In genomic region chr7:140208677-140209076, GRCm38 (mm10) we compare ENCODE assay signal across 21 mouse cellular contexts. TPM values are rescaled to one million over a fixed set of nuclear protein-coding genes. Genes with fewer than 3 reads are reported as not detected.
DNase-seq lines count a peak whose midpoint lies in the region; ATAC-seq and TF ChIP-seq lines count a peak whose summit lies in the region.
"Had no signal": no experiment of that assay in that cellular context is flagged by ENCODE, and none has a peak within 500 bp of the region (broad histone marks: within the 10 kb centered on the region; RNA-seq: fewer than 3 reads in every experiment).

No protein-coding gene starts in this region.

- no peaks in the 10 kb centered on the region for H3K27me3 ChIP-seq in lung, embryonic 14.5 days (ENCODE audit: insufficient read depth, low read length)
- no peaks in the 10 kb centered on the region for H3K27me3 ChIP-seq in liver, embryonic 14.5 days (ENCODE audit: control insufficient read depth, insufficient read depth, low read length)

- WGBS in lung, embryonic 14.5 days = 49% methylated on average over 3 of the region's 3 CpGs
- 21% methylated on average over 3 of the region's 3 CpGs for WGBS in liver, embryonic 14.5 days (ENCODE audit: insufficient replicate concordance)

- H3K4me1 ChIP-seq in lung, embryonic 14.5 days (ENCODE audit: insufficient read depth) = no peaks in the 10 kb centered on the region
- H3K4me1 ChIP-seq in liver, embryonic 14.5 days (replicated peaks; ENCODE audit: control insufficient read depth in 2 of 2, insufficient read depth in 2 of 2, low read length in 1 of 2) = peaks cover 10 to 26% of the 10 kb centered on the region in 2 experiments
- H3K4me1 ChIP-seq: forebrain, embryonic 10.5 days; limb, embryonic 10.5 days had no signal

- ATAC-seq in lung, embryonic 14.5 days (ENCODE audit: insufficient read depth) = no peak
- ATAC-seq in liver, embryonic 14.5 days (ENCODE audit: insufficient read depth) = no peak

- H3K9me3 ChIP-seq in lung, embryonic 14.5 days (ENCODE audit: low read depth, low read length) = no peaks in the 10 kb centered on the region
- no peaks in the 10 kb centered on the region for H3K9me3 ChIP-seq in liver, embryonic 14.5 days (ENCODE audit: control insufficient read depth, low read length)
- H3K9me3 ChIP-seq: forebrain, embryonic 10.5 days; G1E; limb, embryonic 10.5 days had no signal

- DNase-seq in cerebellum, postnatal 10 days = peak; percentile 23 to 30
- no peak for DNase-seq in cerebellum, adult 11 months
- peak; percentile 59 for DNase-seq in lung, embryonic 14.5 days
- DNase-seq in lung, postnatal 4 days = no peak
- peak; percentile 17 to 37 (median 31) for DNase-seq in liver, embryonic 14.5 days (ENCODE audit: low read depth in 3 of 3, low spot score in 3 of 3)
- DNase-seq in thymus, postnatal 36 days = peak; percentile 29 to 55
- DNase-seq in layer of hippocampus, postnatal 36 days = no peak
- DNase-seq in cerebellum, adult 11-12 months = no peak
- DNase-seq: cerebellum, adult 2 months; heart, adult 18-20 months had no signal

- no peak overlapping the region for H3K4me3 ChIP-seq in lung, embryonic 14.5 days (ENCODE audit: low read depth, low read length)
- no peak overlapping the region for H3K4me3 ChIP-seq in liver, embryonic 14.5 days (ENCODE audit: insufficient read depth in 1 of 2, low read depth in 2 of 2, low read length in 2 of 2)
- H3K4me3 ChIP-seq: forebrain, embryonic 10.5 days; limb, embryonic 10.5 days had no signal

- no peak overlapping the region for H3K9ac ChIP-seq in lung, embryonic 14.5 days
- H3K9ac ChIP-seq in liver, embryonic 14.5 days (replicated peaks) = no peak overlapping the region
- H3K9ac ChIP-seq: hindbrain, embryonic 14.5 days had no signal

- no peak for TF ChIP-seq EP300 in liver, embryonic 14.5 days (IDR thresholded peaks at IDR 0.05; ENCODE audit: low read depth)

- H3K4me2 ChIP-seq in lung, embryonic 14.5 days = no peak overlapping the region
- H3K4me2 ChIP-seq in liver, embryonic 14.5 days (ENCODE audit: low read depth) = no peak overlapping the region; the same call in 1 of the 2 replicates
- H3K4me2 ChIP-seq: hindbrain, embryonic 14.5 days had no signal

- H3K27ac ChIP-seq in lung, embryonic 14.5 days (ENCODE audit: low read depth) = no peak overlapping the region
- H3K27ac ChIP-seq in liver, embryonic 14.5 days = no peak overlapping the region
- H3K27ac ChIP-seq: forebrain, embryonic 10.5 days; hindbrain, embryonic 14.5 days; kidney, postnatal 0 days; limb, embryonic 10.5 days had no signal

- no peaks in the 10 kb centered on the region for H3K36me3 ChIP-seq in lung, embryonic 14.5 days (ENCODE audit: insufficient read depth)
- H3K36me3 ChIP-seq in liver, embryonic 14.5 days (replicated peaks; ENCODE audit: control insufficient read depth, insufficient read depth, low read depth) = no peaks in the 10 kb centered on the region
- H3K36me3 ChIP-seq: forebrain, embryonic 10.5 days; G1E; limb, embryonic 10.5 days had no signal

- TF ChIP-seq CTCF in lung, embryonic 14.5 days (IDR thresholded peaks at IDR 0.05; ENCODE audit: low read depth) = no peak
- no peak for TF ChIP-seq CTCF in liver, embryonic 14.5 days (IDR thresholded peaks at IDR 0.05; ENCODE audit: low read depth)

RNA-seq across cellular contexts. Expression of gene Olfr524, which starts 2.9 kb away (rescaled TPM):
- polyA plus RNA-seq in lung, embryonic 14.5 days (2014; fragmentation: Nextera tagmentation; extraction: Ambion mirVana) = not detected in 2 replicates
- not detected in 2 replicates for polyA plus RNA-seq in liver, embryonic 14.5 days (2012; rRNA removed)
- not detected in 2 replicates for polyA plus RNA-seq in liver, embryonic 14.5 days (2014; fragmentation: Nextera tagmentation; extraction: Ambion mirVana)
- total RNA-seq in layer of hippocampus, postnatal 36 days (2021) = not detected
- total RNA-seq: adrenal gland, postnatal 36 days; heart, adult 18-20 months; layer of hippocampus, postnatal 25 days had no signal
- polyA plus RNA-seq: cerebellum, adult 2 months; embryonic facial prominence, embryonic 11.5 days; forebrain, embryonic 10.5 days; G1E; heart, postnatal 0 days; hindbrain, embryonic 14.5 days; kidney, postnatal 0 days; limb, embryonic 10.5 days; neural tube, embryonic 11.5 days had no signal

RNA-seq across cellular contexts. Expression of gene Cd163l1, which starts 9.4 kb away (rescaled TPM):
- not detected in 2 replicates for polyA plus RNA-seq in lung, embryonic 14.5 days (2014; fragmentation: Nextera tagmentation; extraction: Ambion mirVana)
- polyA plus RNA-seq in liver, embryonic 14.5 days (2012; rRNA removed) = 0.03 and 0.07 TPM in 2 replicates
- polyA plus RNA-seq in liver, embryonic 14.5 days (2014; fragmentation: Nextera tagmentation; extraction: Ambion mirVana) = not detected in 2 replicates
- total RNA-seq in layer of hippocampus, postnatal 36 days (2021) = under 1 TPM; 0.43 to 0.70 TPM
- total RNA-seq: adrenal gland, postnatal 36 days; G1E had no signal
- polyA plus RNA-seq: embryonic facial prominence, embryonic 11.5 days; forebrain, embryonic 10.5 days; G1E; heart, postnatal 0 days; hindbrain, embryonic 14.5 days; neural tube, embryonic 11.5 days had no signal

RNA-seq across cellular contexts. Expression of gene Olfr523, which starts 35.7 kb away (rescaled TPM):
- polyA plus RNA-seq in lung, embryonic 14.5 days (2014; fragmentation: Nextera tagmentation; extraction: Ambion mirVana) = not detected in 2 replicates
- not detected in 2 replicates for polyA plus RNA-seq in liver, embryonic 14.5 days (2012; rRNA removed)
- not detected in 2 replicates for polyA plus RNA-seq in liver, embryonic 14.5 days (2014; fragmentation: Nextera tagmentation; extraction: Ambion mirVana)
- under 1 TPM; 0.10 to 0.18 TPM for total RNA-seq in layer of hippocampus, postnatal 36 days (2021)
- total RNA-seq: adrenal gland, postnatal 36 days; heart, adult 18-20 months had no signal
- polyA plus RNA-seq: embryonic facial prominence, embryonic 11.5 days; forebrain, embryonic 10.5 days; G1E; heart, postnatal 0 days; hindbrain, embryonic 14.5 days; kidney, postnatal 0 days; limb, embryonic 10.5 days; lung, embryonic 16.5 days; neural tube, embryonic 11.5 days had no signal

RNA-seq across cellular contexts. Expression of gene 5830411N06Rik, which starts 38.4 kb away (rescaled TPM):
- polyA plus RNA-seq in lung, embryonic 14.5 days (2014; fragmentation: Nextera tagmentation; extraction: Ambion mirVana) = not detected in 2 replicates
- polyA plus RNA-seq in liver, embryonic 14.5 days (2012; rRNA removed) = not detected in 2 replicates
- polyA plus RNA-seq in liver, embryonic 14.5 days (2014; fragmentation: Nextera tagmentation; extraction: Ambion mirVana) = not detected in 2 replicates
- under 1 TPM; 0.17 to 0.18 TPM for total RNA-seq in layer of hippocampus, postnatal 36 days (2021)
- total RNA-seq: adrenal gland, postnatal 36 days; heart, adult 18-20 months had no signal
- polyA plus RNA-seq: embryonic facial prominence, embryonic 11.5 days; forebrain, embryonic 10.5 days; G1E; heart, postnatal 0 days; hindbrain, embryonic 14.5 days; kidney, postnatal 0 days; limb, embryonic 10.5 days; neural tube, embryonic 11.5 days had no signal

RNA-seq across cellular contexts. Expression of gene Olfr522, which starts 44.1 kb away (rescaled TPM):
- polyA plus RNA-seq in lung, embryonic 14.5 days (2014; fragmentation: Nextera tagmentation; extraction: Ambion mirVana) = not detected in 2 replicates
- polyA plus RNA-seq in liver, embryonic 14.5 days (2012; rRNA removed) = not detected in 2 replicates
- not detected in 2 replicates for polyA plus RNA-seq in liver, embryonic 14.5 days (2014; fragmentation: Nextera tagmentation; extraction: Ambion mirVana)
- not detected for total RNA-seq in layer of hippocampus, postnatal 36 days (2021)
- total RNA-seq: adrenal gland, postnatal 36 days; heart, adult 18-20 months; layer of hippocampus, postnatal 25 days had no signal
- polyA plus RNA-seq: cerebellum, adult 2 months; embryonic facial prominence, embryonic 11.5 days; forebrain, embryonic 10.5 days; G1E; heart, postnatal 0 days; hindbrain, embryonic 14.5 days; kidney, postnatal 0 days; limb, embryonic 10.5 days; lung, embryonic 16.5 days; neural tube, embryonic 11.5 days had no signal

Comparison
In these comparisons a context has a peak if more than half of its experiments do, and no peak if none do; other contexts are left out.
1. DNase-seq: peak in cerebellum, postnatal 10 days (2 of 2), lung, embryonic 14.5 days (single experiment), liver, embryonic 14.5 days (3 of 3) and thymus, postnatal 36 days (2 of 2); none in cerebellum, adult 11 months (single experiment), lung, postnatal 4 days (0 of 2), layer of hippocampus, postnatal 36 days (0 of 2) and cerebellum, adult 11-12 months (single experiment).